Mouse (Mus musculus): ENCODE measurements around the gene Tln1.

DNA sequence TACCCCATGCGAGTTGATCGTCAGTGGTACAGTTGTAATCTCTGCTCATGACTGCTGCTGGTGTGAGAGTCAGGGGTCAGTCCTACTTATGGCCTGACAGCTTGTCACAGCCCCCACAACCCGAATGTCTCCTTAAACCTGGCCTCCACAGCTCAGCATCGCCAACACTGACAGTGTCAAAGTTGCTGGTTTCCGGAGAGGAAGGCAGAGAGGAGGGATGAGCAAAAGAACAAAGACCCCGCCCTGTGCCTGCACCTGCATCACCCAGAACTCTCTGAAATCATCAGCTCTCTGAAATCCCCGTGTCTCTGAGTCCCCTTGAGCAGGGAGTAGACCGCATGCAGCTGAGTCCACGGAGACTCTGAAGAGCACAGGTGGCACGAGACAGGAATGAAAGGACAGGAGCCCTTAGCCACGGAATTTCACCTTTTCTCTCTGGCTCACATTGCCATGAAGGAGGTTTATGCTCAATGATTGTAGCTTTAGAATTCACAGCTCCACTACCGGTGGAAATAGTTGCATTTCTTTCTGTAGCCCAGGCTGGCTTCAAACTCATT, 78.9 kb downstream of the Tln1 start, which contains the start of gene Sit1:
- TF ChIP-seq POLR2A (IDR thresholded peaks at IDR 0.05; ENCODE audit: borderline replicate concordance, low read depth, low read length) (no peak), CTCF (IDR thresholded peaks at IDR 0.05; ENCODE audit: low read depth, low read length) (no peak)

All from bone marrow macrophage, adult 2 months (primary cell).